Mouse (Mus musculus) heart, embryonic 16.5 days (tissue): ENCODE results near the gene Mboat2. TPM values are rescaled to one million over a fixed set of nuclear protein-coding genes. Genes with fewer than 3 reads are reported as not detected.
A peak's percentile ranks its signal among the peaks of the same experiment; 100 is the strongest.

Experiments used
- ATAC-seq: fragments of 200-750 bp; cut with Nextera tagmentation; replicated peaks from 2 replicates; pipeline ENCODE4 v1.8.0; 2017; ENCODE audit warnings: moderate number of reproducible peaks; ENCODE audit not compliant: insufficient read depth, low FRiP score; ENCODE audit errors: extremely low read depth
- H3K27ac ChIP-seq: fragments of 300-500 bp; sonication (generic); 2 replicates; pipeline ENCODE4 v1.5.1; 2014; ENCODE audit warnings: mild to moderate bottlenecking, low read length, control low read depth, moderate library complexity
- H3K27me3 ChIP-seq: fragments of 300-500 bp; sonication (generic); 2 replicates; pipeline ENCODE4 v1.6.1; 2014; ENCODE audit warnings: low read length, mixed read lengths; ENCODE audit not compliant: control insufficient read depth, insufficient read depth
- H3K36me3 ChIP-seq: fragments of 300-500 bp; sonication (generic); 2 replicates; pipeline ENCODE4 v1.6.1; 2014; ENCODE audit not compliant: control insufficient read depth, insufficient read depth
- H3K4me1 ChIP-seq: fragments of 300-500 bp; sonication (generic); 2 replicates; pipeline ENCODE4 v1.6.1; 2014; ENCODE audit warnings: low read length, mixed read lengths; ENCODE audit not compliant: control insufficient read depth, insufficient read depth
- H3K4me2 ChIP-seq: fragments of 300-500 bp; sonication (generic); 2 replicates; pipeline ENCODE4 v1.6.1; 2014; ENCODE audit warnings: low read depth, mild to moderate bottlenecking, control low read depth, low read length
- H3K4me3 ChIP-seq: fragments of 300-500 bp; sonication (generic); 2 replicates; pipeline ENCODE4 v1.5.1; 2014; ENCODE audit warnings: mild to moderate bottlenecking, control low read depth, low read length
- H3K9ac ChIP-seq: fragments of 300-500 bp; sonication (generic); 2 replicates; pipeline ENCODE4 v1.6.1; 2014; ENCODE audit warnings: low read length, control low read depth
- H3K9me3 ChIP-seq: fragments of 300-500 bp; sonication (generic); replicated peaks from 2 replicates; pipeline ENCODE4 v1.6.1; 2016; ENCODE audit warnings: low read length; ENCODE audit not compliant: control insufficient read depth
- WGBS: fragments of 180-500 bp; shearing (Covaris S2); extraction: QIAGEN DNeasy Blood & Tissue Kit; methylation state at CpG from one replicate; pipeline ENCODE4 v1.1.7; 2014; 5-methylcytosine and 5-hydroxymethylcytosine counted together
- polyA plus RNA-seq: library from polyadenylated mRNA; unstranded; fragments of >200 nt; fragmentation: Nextera tagmentation; extraction: Ambion mirVana; gene quantifications from 2 replicates; pipeline ENCODE4 v1.2.1, GENCODE M21; 2015

Gene Mboat2
- polyA plus RNA-seq, 1 experiment from 2014 or later, result 28.8 TPM

DNA sequence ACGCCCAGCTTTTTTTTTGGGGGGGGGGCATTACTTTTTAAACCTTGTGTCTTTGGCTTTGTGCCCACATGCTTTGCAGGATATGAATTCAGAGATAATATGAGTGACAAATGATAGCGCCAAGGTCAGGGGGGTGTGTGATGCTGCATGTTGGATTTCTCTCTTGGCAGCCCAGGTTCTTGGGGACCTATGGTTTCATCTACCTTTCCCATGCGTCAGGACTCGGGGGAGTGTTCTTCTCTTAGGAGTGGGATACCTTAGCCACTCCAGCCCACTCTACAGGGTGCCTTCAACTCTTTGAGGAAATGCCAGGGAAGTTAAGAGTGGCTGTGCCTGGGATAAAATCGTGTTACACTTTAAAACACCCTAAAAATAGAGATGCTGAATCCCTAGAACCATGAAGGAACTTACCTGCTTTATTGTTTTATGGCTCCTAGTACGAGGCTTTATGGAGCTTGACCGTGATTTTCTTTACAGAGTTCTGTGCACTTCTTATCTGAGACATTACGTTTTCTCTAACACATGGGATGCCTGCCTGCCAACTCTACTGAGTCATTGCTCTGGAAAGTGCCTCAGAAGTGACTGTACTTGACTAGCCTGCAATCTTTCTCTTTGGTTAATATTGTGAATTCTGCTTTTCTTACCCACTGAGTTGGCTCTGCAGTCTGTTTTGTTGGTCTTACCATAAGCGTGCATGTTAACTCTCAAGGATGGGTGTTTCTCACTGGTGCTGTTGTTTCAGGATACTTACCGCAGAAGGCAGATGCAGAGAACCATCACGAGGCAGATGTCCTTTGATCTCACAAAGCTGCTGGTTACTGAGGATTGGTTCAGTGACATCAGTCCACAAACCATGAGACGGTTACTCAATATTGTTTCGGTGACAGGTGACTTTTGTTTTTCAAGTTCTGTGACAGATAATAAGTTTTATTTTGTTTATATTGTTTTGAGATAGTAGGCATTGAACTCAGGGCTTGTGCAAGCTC lies 182.2 kb downstream of the Mboat2 start:
- H3K4me3 ChIP-seq, result no peak overlapping the region
- H3K9ac ChIP-seq, result no peak overlapping the region
- WGBS, result 53% methylated on average over 13 of the region's 13 CpGs
- H3K9me3 ChIP-seq, result no peaks in the 10 kb centered on the region
- peaks cover 14% of the 10 kb centered on the region for H3K4me1 ChIP-seq
- peaks cover 65% of the 10 kb centered on the region for H3K36me3 ChIP-seq
- H3K27ac ChIP-seq, result peak overlapping the region; percentile 70
- ATAC-seq, result peak; percentile 64; the same call in 1 of the 2 replicates
- no peaks in the 10 kb centered on the region for H3K27me3 ChIP-seq
- 0 out of 2 replicates have a peak overlapping the region, but pooled peaks have one; percentile 5 for H3K4me2 ChIP-seq

Other genes starting within 250 kb of the Mboat2 start
- 20.3 and 21.1 TPM in 2 replicates for gene Klf11, start 179.6 kb upstream of the Mboat2 start, polyA plus RNA-seq
- 0.97 and 1.5 TPM in 2 replicates for gene Cys1, start 149.1 kb upstream of the Mboat2 start, polyA plus RNA-seq
- 231 and 265 TPM in 2 replicates for gene Rrm2, start 122.6 kb upstream of the Mboat2 start, polyA plus RNA-seq
- 35.5 and 39.6 TPM in 2 replicates for gene Kidins220, start 144.0 kb downstream of the Mboat2 start, polyA plus RNA-seq